Mouse (Mus musculus) gastrocnemius, adult 18-20 months (tissue): Measurements from ENCODE around the gene Serac1. TPM values are rescaled to one million over a fixed set of nuclear protein-coding genes. Genes with fewer than 3 reads are reported as not detected.

Experiments used
- DNase-seq: peaks from one replicate; pipeline ENCODE4 v3.0.0; 2021; ENCODE audit warnings: low spot score
- long read RNA-seq, 2 experiments: library from polyadenylated mRNA; stranded (forward); transcript quantifications; one replicate each; pipeline ENCODE4 v2.0.0; 2021
- total RNA-seq, 2 experiments: library from RNA; stranded (reverse); gene quantifications; 2 replicates each; pipeline ENCODE4 v1.2.3; 2021

The Serac1 gene
- total RNA-seq = 1 to 10 TPM; 6.2 to 7.0 TPM
- long read RNA-seq, experiment 1, full-length matches to known transcripts = 11 of 24 reads
- long read RNA-seq, experiment 1, partial matches to known transcripts = 3 of 24 reads
- long read RNA-seq, experiment 1, other reads (novel, unspliced or antisense) = 10 of 24 reads
- long read RNA-seq, experiment 2, partial matches to known transcripts = 1 of 9 reads
- long read RNA-seq, experiment 2, other reads (novel, unspliced or antisense) = 8 of 9 reads

- peak; percentile 98 for DNase-seq
Measured at GRCm38 (mm10) chr17:6079287-6080122, at the start of gene Serac1, which contains the start of gene Gtf2h5. TSS of gene Serac1 (minus strand) at chr17:6079741. TSS of gene Gtf2h5 (plus strand) at chr17:6079786.

- no peak for DNase-seq
Measured at GRCm38 (mm10) chr17:6128039-6128438, 48.5 kb upstream of the Serac1 start.

- no peak for DNase-seq
Measured at GRCm38 (mm10) chr17:6125441-6125840, 45.9 kb upstream of the Serac1 start.

- DNase-seq = no peak
Measured at GRCm38 (mm10) chr17:6123776-6124175, 44.2 kb upstream of the Serac1 start.

GRCm38 (mm10) chr17:6118861-6119260 is 39.3 kb upstream of the Serac1 start:
- no peak for DNase-seq

- DNase-seq = no peak
Measured at GRCm38 (mm10) chr17:6117917-6118316, 38.4 kb upstream of the Serac1 start.

GRCm38 (mm10) chr17:6117148-6117725 is 37.7 kb upstream of the Serac1 start:
- DNase-seq = no peak

- no peak for DNase-seq
Measured at GRCm38 (mm10) chr17:6115085-6115484, 35.5 kb upstream of the Serac1 start.

GRCm38 (mm10) chr17:6113653-6114052 is 34.1 kb upstream of the Serac1 start:
- DNase-seq = no peak

- no peak for DNase-seq
Measured at GRCm38 (mm10) chr17:6110956-6111355, 31.4 kb upstream of the Serac1 start.

GRCm38 (mm10) chr17:6108175-6108574 is 28.6 kb upstream of the Serac1 start:
- no peak for DNase-seq

GRCm38 (mm10) chr17:6107015-6107601 is 27.6 kb upstream of the Serac1 start:
- peak; percentile 47 for DNase-seq

GRCm38 (mm10) chr17:6106361-6107014 is 26.9 kb upstream of the Serac1 start, which contains the start of gene Tulp4:
TSS of gene Tulp4 (plus strand) at chr17:6106437.
- DNase-seq = peak; percentile 77

GRCm38 (mm10) chr17:6103566-6103965 is 24.0 kb upstream of the Serac1 start:
- peak; percentile 20 for DNase-seq

GRCm38 (mm10) chr17:6102287-6102686 is 22.7 kb upstream of the Serac1 start:
- no peak for DNase-seq

GRCm38 (mm10) chr17:6097884-6098283 is 18.3 kb upstream of the Serac1 start:
- peak; percentile 50 for DNase-seq

GRCm38 (mm10) chr17:6095579-6095978 is 16.0 kb upstream of the Serac1 start:
- DNase-seq = no peak

GRCm38 (mm10) chr17:6091604-6092003 is 12.1 kb upstream of the Serac1 start:
- DNase-seq = no peak

- DNase-seq = no peak
Measured at GRCm38 (mm10) chr17:6083323-6083890, 3.9 kb upstream of the Serac1 start.

GRCm38 (mm10) chr17:6073405-6073804 is 6.1 kb downstream of the Serac1 start:
- no peak for DNase-seq

GRCm38 (mm10) chr17:6069866-6070265 is 9.7 kb downstream of the Serac1 start:
- no peak for DNase-seq
